Mouse (Mus musculus): Measurements from ENCODE around the gene Gm20388. TPM values are rescaled to one million over a fixed set of nuclear protein-coding genes. Genes with fewer than 3 reads are reported as not detected.

The Gm20388 gene
- polyA plus RNA-seq, 1 experiment from 2014 or later = 3.6 TPM

DNA sequence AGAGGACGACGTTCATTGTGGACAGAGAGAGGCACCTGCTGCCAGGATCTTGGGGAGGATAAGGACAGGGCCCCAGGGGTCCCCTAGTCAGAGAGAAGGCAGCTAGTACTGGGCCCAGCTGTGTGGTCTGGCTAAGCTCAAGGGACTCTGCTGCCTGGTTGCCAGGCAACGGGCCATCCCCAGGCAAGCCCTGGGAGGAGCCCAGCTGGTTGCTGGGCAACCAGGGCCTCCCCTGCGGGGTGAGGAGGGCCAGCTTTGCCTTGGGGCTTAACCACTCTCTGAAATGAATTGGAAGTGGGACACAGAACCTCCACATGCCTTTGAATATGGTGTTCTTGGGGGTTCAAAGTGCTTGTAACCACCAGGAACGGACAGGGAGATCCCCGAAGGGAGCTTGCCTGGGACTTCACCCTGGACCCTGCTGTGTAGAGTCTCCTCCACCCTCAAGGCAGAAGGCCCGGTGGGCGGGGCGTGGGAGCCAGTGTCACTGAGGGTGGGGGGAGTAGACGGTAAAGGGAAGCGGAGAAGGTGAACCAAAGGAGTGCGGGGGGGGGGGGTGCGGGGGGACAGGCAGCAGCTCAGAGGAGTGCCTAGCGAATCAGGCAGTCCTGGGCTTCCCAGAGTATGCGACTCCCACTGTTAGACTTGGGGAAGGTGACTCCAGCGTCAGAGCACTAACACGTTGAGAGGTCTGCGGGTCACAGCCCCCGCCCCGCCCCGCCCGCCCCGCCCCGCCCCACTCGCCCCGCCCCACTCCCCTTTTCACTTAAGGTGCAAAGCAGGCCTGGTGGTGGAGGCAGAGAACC is 266.9 kb downstream of the Gm20388 start, which contains the start of gene Fam92b:
TSS of gene Fam92b (minus strand) at position 149 of the 806 bp plus-strand sequence.
- Histone ChIP-seq H3K36me3 (replicated peaks) (no peaks in the 10 kb centered on the region), H3K4me3 (peak within 1 kb of the TSS; percentile 45), H3K9me3 (no peaks in the 10 kb centered on the region), H3K27me3 (replicated peaks; ENCODE audit: low read depth, poor library complexity, severe bottlenecking) (peaks cover 59% of the 10 kb centered on the region), H3K27ac (replicated peaks) (peak within 1 kb of the TSS; percentile 84), H3K4me1 (peaks cover 66% of the 10 kb centered on the region)
- under 1% methylated on average over 26 of the region's 26 CpGs for WGBS
- peak; percentile 90 for DNase-seq (ENCODE audit: low spot score)

DNA sequence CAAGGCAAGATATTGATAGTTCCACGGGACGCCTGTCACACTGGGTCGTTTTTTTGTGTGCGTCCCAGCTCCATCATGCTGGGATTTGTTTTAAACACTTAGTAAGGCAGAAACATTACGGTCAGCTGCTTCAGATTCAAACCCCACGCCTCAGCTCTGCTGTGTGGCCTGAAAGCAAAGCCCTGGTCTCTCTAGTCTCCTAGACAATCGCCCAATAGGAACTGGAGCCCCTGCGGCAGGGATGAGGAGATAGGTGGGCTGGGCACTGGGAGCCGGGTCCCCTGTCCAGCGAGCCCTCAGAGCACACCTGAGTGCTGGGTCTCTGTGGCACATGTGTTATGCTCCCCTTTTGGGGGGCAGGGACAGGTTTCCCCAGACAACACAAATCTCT is 267.5 kb downstream of the Gm20388 start:
- Histone ChIP-seq H3K27me3 (replicated peaks; ENCODE audit: low read depth, poor library complexity, severe bottlenecking) (peaks cover 55% of the 10 kb centered on the region), H3K36me3 (replicated peaks) (no peaks in the 10 kb centered on the region), H3K27ac (replicated peaks) (peak overlapping the region; percentile 84), H3K4me1 (peaks cover 66% of the 10 kb centered on the region), H3K9me3 (no peaks in the 10 kb centered on the region), H3K4me3 (peak overlapping the region; percentile 45)
- 4% methylated on average over 10 of the region's 10 CpGs for WGBS
- no peak for DNase-seq (ENCODE audit: low spot score)

DNA sequence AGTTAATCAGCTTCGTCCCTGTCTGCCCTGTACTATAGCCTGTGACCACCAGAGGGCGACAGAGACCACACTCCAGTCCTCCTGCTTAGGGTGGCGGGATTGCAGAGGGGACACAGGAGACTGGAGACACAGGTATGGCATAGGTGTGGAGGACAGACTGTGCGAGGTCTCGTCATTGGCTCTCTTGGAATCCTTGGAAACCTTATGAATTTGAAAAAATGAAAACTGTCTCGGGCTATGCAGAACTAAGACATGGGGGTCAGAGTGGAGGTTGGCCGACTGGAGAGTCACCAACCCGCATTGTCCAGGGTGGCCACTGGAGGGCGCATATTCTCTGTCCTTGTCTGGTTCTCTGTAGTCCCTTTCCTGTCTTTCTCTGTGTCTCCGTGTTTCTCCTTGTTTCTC is 268.4 kb downstream of the Gm20388 start:
- Histone ChIP-seq H3K36me3 (replicated peaks) (no peaks in the 10 kb centered on the region), H3K4me3 (peak overlapping the region; percentile 44), H3K27me3 (replicated peaks; ENCODE audit: low read depth, poor library complexity, severe bottlenecking) (peaks cover 46% of the 10 kb centered on the region), H3K27ac (replicated peaks) (peak overlapping the region; percentile 84), H3K4me1 (peaks cover 71% of the 10 kb centered on the region), H3K9me3 (no peaks in the 10 kb centered on the region)
- DNase-seq (ENCODE audit: low spot score) = peak; percentile 93
- under 1% methylated on average over 10 of the region's 10 CpGs for WGBS

DNA sequence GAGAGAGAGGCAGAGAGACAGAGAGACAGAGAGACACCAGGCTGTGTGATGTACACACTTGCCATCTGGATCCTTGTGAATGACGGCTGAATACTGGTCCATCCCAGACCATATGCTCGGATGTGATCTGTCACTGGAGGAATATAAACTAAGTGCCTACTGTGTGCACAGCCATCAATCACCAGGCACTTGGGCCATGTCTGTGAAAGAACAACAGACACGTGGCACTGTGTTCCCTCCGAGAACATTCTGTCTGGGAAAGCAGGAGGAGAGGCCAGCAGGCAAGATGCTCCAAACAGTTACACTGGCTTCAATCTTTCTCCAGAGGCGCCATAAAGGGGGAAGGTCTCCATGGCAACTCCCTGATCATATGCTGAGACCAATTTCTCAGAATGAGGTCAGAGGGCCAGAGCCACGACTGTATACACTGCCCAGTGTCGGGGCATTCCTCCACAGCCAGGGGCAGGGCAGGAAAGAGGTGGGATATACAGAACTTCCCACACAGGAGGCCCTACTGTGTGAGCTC is 269.9 kb downstream of the Gm20388 start:
- 62% methylated on average over 7 of the region's 7 CpGs for WGBS
- Histone ChIP-seq H3K4me3 (no peak overlapping the region), H3K4me1 (peaks cover 75% of the 10 kb centered on the region), H3K9me3 (no peaks in the 10 kb centered on the region), H3K27me3 (replicated peaks; ENCODE audit: low read depth, poor library complexity, severe bottlenecking) (peaks cover 35% of the 10 kb centered on the region), H3K36me3 (replicated peaks) (no peaks in the 10 kb centered on the region), H3K27ac (replicated peaks) (peak overlapping the region; percentile 54; the same call in 1 of the 2 replicates)
- DNase-seq (ENCODE audit: low spot score) = no peak

DNA sequence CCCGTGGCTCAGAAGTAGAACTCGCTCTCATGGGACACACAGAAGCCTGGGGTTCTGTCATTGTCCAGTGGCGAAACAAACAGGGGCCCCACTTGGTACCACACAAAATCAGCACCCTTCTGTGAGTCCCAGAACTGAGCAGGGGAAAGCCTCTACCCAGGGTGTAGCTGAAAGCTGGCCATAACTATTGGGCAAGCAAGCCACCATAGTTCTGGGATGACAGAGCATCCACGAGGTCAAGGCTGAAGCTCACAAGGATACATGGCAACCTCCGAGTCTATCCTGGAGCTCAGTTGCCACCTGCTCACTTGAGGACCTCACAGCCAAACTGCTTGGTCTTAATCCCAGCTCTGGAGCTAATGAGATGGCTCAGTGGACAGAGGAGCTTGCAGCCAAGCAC is 270.6 kb downstream of the Gm20388 start:
- H3K36me3 ChIP-seq (replicated peaks) = no peaks in the 10 kb centered on the region
- no peak overlapping the region for H3K4me3 ChIP-seq
- WGBS = 86% methylated on average over 5 of the region's 5 CpGs
- H3K4me1 ChIP-seq = peaks cover 75% of the 10 kb centered on the region
- H3K27ac ChIP-seq (replicated peaks) = no peak overlapping the region
- DNase-seq (ENCODE audit: low spot score) = no peak
- no peaks in the 10 kb centered on the region for H3K9me3 ChIP-seq
- peaks cover 27% of the 10 kb centered on the region for H3K27me3 ChIP-seq (replicated peaks; ENCODE audit: low read depth, poor library complexity, severe bottlenecking)

DNA sequence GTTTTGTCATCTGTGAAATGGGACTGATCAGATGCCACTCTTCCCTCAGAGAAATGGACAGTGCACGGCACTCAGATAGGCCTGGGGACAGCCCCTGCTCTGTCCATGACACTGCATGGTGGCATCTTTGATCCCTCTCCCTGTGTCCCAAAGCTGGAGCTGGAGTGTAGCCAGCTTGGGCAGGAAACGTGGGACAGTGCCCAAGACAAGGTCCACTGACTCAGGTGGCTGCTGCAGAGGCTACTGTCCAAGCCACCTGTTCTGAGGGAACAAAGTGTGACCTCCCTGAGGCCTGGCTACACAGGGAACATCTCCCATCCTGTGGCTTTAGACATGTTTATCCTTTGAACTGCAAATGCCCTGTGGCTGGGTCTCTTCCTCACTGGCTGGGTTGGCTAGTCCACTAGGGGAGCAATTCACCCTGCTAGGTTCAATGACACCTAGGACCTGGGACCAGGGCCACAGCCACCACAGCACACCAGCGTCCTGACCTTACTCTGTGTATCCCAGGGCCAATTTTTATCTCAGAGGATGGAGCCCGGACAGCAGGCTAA is 271.3 kb downstream of the Gm20388 start:
- WGBS = 78% methylated on average over 4 of the region's 4 CpGs
- H3K4me3 ChIP-seq = no peak overlapping the region
- peaks cover 75% of the 10 kb centered on the region for H3K4me1 ChIP-seq
- H3K27me3 ChIP-seq (replicated peaks; ENCODE audit: low read depth, poor library complexity, severe bottlenecking) = peaks cover 21% of the 10 kb centered on the region
- no peak overlapping the region for H3K27ac ChIP-seq (replicated peaks)
- no peaks in the 10 kb centered on the region for H3K9me3 ChIP-seq
- DNase-seq (ENCODE audit: low spot score) = no peak
- H3K36me3 ChIP-seq (replicated peaks) = no peaks in the 10 kb centered on the region

DNA sequence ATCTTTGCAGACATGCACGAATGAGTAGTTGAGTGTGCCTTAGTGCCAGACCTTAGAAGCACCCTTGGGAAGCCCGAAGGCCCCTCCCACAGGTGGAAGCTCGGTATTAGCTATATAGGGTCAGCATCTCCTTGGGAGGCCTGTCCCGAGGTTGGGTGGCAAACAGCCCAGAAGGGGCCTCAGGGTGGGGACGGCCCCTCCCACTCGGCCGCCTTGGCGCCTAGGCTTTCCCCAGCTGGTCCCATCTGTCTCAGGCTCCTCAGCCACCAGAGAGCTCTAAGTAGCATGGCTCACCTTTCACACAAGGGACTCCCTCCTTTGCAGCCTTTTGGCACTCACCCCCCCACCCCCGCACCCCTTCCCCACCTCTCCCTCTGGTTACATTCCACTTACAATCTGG is 273.7 kb downstream of the Gm20388 start:
- Histone ChIP-seq H3K4me1 (peaks cover 61% of the 10 kb centered on the region), H3K4me3 (peak overlapping the region; percentile 0; the same call in 1 of the 2 replicates), H3K27ac (replicated peaks) (peak overlapping the region; percentile 84), H3K27me3 (replicated peaks; ENCODE audit: low read depth, poor library complexity, severe bottlenecking) (peaks cover 4% of the 10 kb centered on the region; the same call in 1 of the 2 replicates), H3K9me3 (no peaks in the 10 kb centered on the region), H3K36me3 (replicated peaks) (no peaks in the 10 kb centered on the region)
- DNase-seq (ENCODE audit: low spot score) = peak; percentile 47
- WGBS = 45% methylated on average over 9 of the region's 9 CpGs

DNA sequence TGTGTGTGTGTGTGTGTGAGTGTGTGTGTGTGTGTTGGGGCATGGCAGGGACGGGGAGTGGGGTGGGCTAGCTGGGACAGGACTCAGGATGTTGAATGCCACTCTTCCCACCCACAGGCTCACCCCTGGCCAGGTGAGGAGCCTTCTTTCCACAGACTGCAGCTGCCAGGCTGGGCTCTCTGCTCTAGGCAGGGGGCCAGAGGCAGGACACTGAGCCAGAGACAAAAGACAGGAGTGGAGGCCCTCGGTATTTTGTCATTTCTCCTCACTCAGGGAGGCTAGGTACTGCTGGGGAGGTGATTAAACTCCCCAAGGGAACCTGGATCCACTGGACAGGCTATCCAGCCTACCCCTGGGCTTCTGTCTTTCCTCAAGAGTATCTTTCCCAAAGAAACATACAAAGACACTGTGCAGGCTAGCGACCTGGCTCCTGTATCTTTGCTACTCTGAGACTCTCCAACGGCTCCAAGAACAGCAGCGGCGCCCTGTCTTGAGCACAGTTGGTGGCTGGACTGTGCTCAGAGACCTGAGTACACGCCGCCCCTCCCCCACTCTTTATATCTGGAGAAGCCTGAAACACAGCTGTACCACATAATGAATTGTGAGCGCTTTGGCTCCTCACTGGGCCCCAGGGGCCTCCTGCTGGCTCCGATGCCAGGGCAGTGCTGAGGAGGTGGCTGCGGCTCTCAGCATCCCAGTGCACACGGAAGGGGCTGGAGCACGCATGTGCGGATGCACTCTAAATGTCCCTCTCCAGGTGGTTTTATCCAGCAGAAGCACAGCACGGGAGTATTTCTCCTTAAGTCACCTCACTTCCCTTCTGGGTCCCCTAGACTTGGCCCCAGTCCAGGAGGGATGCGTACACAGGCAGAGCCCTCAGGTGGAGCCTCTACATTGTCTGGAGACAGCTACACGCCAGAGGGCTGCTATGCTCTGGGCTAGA is 274.5 kb downstream of the Gm20388 start:
- peaks cover 61% of the 10 kb centered on the region for H3K4me1 ChIP-seq
- DNase-seq (ENCODE audit: low spot score) = peak; percentile 72
- WGBS = 41% methylated on average over 17 of the region's 17 CpGs
- no peaks in the 10 kb centered on the region for H3K9me3 ChIP-seq
- peak overlapping the region; percentile 84 for H3K27ac ChIP-seq (replicated peaks)
- H3K4me3 ChIP-seq = peak overlapping the region; percentile 21
- no peaks in the 10 kb centered on the region for H3K36me3 ChIP-seq (replicated peaks)
- H3K27me3 ChIP-seq (replicated peaks; ENCODE audit: low read depth, poor library complexity, severe bottlenecking) = peaks cover 4% of the 10 kb centered on the region; the same call in 1 of the 2 replicates

DNA sequence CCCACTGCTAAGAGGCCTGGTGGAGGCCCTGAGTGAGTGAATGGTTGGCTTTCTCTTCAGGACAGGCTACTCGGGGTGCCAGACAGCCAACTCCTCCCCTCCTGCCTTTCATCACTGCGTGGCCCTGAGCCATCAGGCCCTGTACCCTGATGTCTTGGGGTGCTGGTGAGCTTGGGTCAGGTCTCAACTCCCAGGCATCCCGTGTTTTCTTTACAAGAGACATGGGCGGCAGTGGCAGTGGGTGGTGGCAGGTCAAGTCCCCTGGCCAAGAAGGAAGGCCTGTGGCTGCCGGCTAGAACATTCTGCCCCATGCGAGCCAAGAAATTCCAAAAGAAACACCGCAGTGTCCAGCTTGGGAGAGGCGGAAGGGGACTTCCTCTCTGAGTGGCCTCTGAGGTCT is 275.8 kb downstream of the Gm20388 start:
- Histone ChIP-seq H3K27ac (replicated peaks) (peak overlapping the region; percentile 84), H3K27me3 (replicated peaks; ENCODE audit: low read depth, poor library complexity, severe bottlenecking) (peaks cover 4% of the 10 kb centered on the region; the same call in 1 of the 2 replicates), H3K4me1 (peaks cover 63% of the 10 kb centered on the region), H3K9me3 (no peaks in the 10 kb centered on the region), H3K4me3 (no peak overlapping the region), H3K36me3 (replicated peaks) (no peaks in the 10 kb centered on the region)
- 74% methylated on average over 8 of the region's 8 CpGs for WGBS
- DNase-seq (ENCODE audit: low spot score) = no peak

DNA sequence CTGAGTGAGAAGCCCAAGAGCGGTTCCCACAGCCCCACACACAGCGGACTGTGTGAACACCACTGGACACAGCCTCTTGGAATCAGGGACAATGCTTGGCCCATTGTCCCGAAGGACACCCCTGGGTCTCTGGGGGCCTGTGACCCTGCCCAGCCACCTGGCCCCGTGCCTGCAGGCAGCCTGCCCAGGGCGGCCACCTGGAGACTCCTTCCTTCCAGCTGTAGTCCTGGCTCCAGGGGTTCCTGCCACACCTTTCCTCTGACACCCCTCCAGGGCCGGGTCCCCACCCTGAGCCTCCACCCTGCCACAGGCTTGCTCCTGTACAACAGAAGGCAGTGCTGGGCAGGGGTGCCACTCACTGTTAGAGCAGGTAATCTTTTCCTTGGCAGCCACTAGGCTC is 277.9 kb downstream of the Gm20388 start:
- peaks cover 4% of the 10 kb centered on the region; the same call in 1 of the 2 replicates for H3K27me3 ChIP-seq (replicated peaks; ENCODE audit: low read depth, poor library complexity, severe bottlenecking)
- WGBS = 80% methylated on average over 6 of the region's 6 CpGs
- no peaks in the 10 kb centered on the region; the same call in 1 of the 2 replicates for H3K9me3 ChIP-seq
- no peaks in the 10 kb centered on the region for H3K36me3 ChIP-seq (replicated peaks)
- H3K27ac ChIP-seq (replicated peaks) = peak overlapping the region; percentile 57; the same call in 1 of the 2 replicates
- H3K4me1 ChIP-seq = peaks cover 68% of the 10 kb centered on the region
- H3K4me3 ChIP-seq = no peak overlapping the region
- DNase-seq (ENCODE audit: low spot score) = no peak

DNA sequence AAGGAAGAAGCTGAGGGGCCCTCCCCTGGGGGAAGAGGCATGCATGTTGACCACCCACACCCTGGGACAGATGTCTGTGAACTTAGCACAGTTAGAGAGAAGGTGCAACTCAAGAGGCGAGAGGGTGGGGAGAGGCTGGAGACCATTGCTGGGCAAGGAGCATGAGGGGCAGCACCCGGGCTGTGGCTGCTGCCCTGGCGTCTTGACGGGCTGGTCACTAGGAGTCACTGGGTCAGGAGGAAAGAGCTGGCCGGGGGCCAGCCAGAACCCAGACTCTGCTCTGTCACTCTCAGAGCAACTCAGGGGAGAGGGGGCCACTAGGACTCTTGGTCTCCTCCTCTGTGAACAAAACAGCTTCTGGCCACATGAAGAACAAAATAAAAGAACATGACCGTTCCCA is 278.8 kb downstream of the Gm20388 start:
- Histone ChIP-seq H3K4me3 (no peak overlapping the region), H3K9me3 (no peaks in the 10 kb centered on the region; the same call in 1 of the 2 replicates), H3K27me3 (replicated peaks; ENCODE audit: low read depth, poor library complexity, severe bottlenecking) (peaks cover 4% of the 10 kb centered on the region; the same call in 1 of the 2 replicates), H3K27ac (replicated peaks) (0 out of 2 replicates have a peak overlapping the region, but pooled peaks have one; percentile 57), H3K36me3 (replicated peaks) (no peaks in the 10 kb centered on the region), H3K4me1 (peaks cover 59% of the 10 kb centered on the region)
- 84% methylated on average over 6 of the region's 6 CpGs for WGBS
- DNase-seq (ENCODE audit: low spot score) = no peak

All from embryonic facial prominence, embryonic 10.5 days (tissue).